Mouse (Mus musculus) CH12.LX (cell line): ENCODE measurements around the gene Ndufb8. TPM values are rescaled to one million over a fixed set of nuclear protein-coding genes. Genes with fewer than 3 reads are reported as not detected.
A peak's percentile ranks its signal among the peaks of the same experiment; 100 is the strongest.

ENCODE experiments used
- DNase-seq: peaks from one replicate; pipeline ENCODE4 v3.0.0-alpha.2; 2013; ENCODE audit errors: extremely low read depth
- H3K27ac ChIP-seq: 2 replicates; pipeline ENCODE4 v1.5.1; 2012; ENCODE audit warnings: low read depth, mild to moderate bottlenecking, control low read depth, moderate library complexity; ENCODE audit not compliant: insufficient read depth
- H3K27me3 ChIP-seq: replicated peaks from 2 replicates; pipeline ENCODE3; 2012; ENCODE audit warnings: inconsistent platforms
- H3K36me3 ChIP-seq, 2 experiments: replicated peaks in 1 of 2; 2 replicates each; pipeline versions ENCODE3 to v1.6.1; 2012; ENCODE audit warnings: inconsistent platforms in 1 of 2, low read length in 1 of 2, mild to moderate bottlenecking in 1 of 2, mixed read lengths in 1 of 2, moderate library complexity in 1 of 2; ENCODE audit not compliant: control insufficient read depth in 1 of 2, insufficient read depth in 1 of 2
- H3K4me1 ChIP-seq, 2 experiments: 2 replicates each; pipeline ENCODE4 v1.6.1; 2012; ENCODE audit warnings: inconsistent platforms in 1 of 2, moderate library complexity in 1 of 2; ENCODE audit not compliant: insufficient read depth in 2 of 2, control insufficient read depth in 1 of 2
- H3K4me2 ChIP-seq: 2 replicates; pipeline ENCODE4 v1.6.1; 2012; ENCODE audit warnings: low read depth, mild to moderate bottlenecking, control low read depth; ENCODE audit not compliant: poor library complexity, insufficient read depth, severe bottlenecking
- H3K4me3 ChIP-seq, 3 experiments: fragments of 150-350 bp in 1 of 3; sonication (generic) in 1 of 3; replicated peaks in 1 of 3; 2 replicates each; pipeline versions ENCODE3 to v1.5.1; 2011 to 2012; ENCODE audit warnings: low read depth in 2 of 3, low read length in 2 of 3, mild to moderate bottlenecking in 2 of 3, moderate library complexity in 2 of 3, control low read depth in 1 of 3, improper control_type of control experiment in 1 of 3, inconsistent platforms in 1 of 3, mixed read lengths in 1 of 3; ENCODE audit not compliant: poor library complexity in 1 of 3
- H3K79me2 ChIP-seq: replicated peaks from 2 replicates; pipeline ENCODE4 v1.6.1; 2012; ENCODE audit warnings: mild to moderate bottlenecking, moderate library complexity; ENCODE audit not compliant: control insufficient read depth, poor library complexity, insufficient read depth, severe bottlenecking; ENCODE audit errors: extremely low read depth
- H3K9ac ChIP-seq: 2 replicates; pipeline ENCODE4 v1.6.1; 2012; ENCODE audit warnings: low read depth, mild to moderate bottlenecking, control low read depth, moderate library complexity; ENCODE audit not compliant: insufficient read depth
- H3K9me3 ChIP-seq: replicated peaks from 2 replicates; pipeline ENCODE3; 2012; ENCODE audit warnings: low read length, inconsistent platforms, mixed read lengths
- CHD1 ChIP-seq: IDR thresholded peaks from 2 replicates; pipeline ENCODE4 v1.6.1; 2012; ENCODE audit warnings: low read depth, low read length, improper control_type of control experiment, inconsistent platforms
- CHD2 ChIP-seq: IDR thresholded peaks from 2 replicates; pipeline ENCODE4 v1.6.1; 2011; ENCODE audit warnings: low read length, improper control_type of control experiment
- CTCF ChIP-seq, 2 experiments: IDR thresholded peaks in 1 of 2; conservative IDR thresholded peaks in 1 of 2; 2 replicates each; pipeline ENCODE4 v1.5.1; 2011 to 2012; ENCODE audit warnings: low read depth in 2 of 2, low read length in 2 of 2, improper control_type of control experiment in 1 of 2, inconsistent platforms in 1 of 2, mild to moderate bottlenecking in 1 of 2, moderate library complexity in 1 of 2
- E2F4 ChIP-seq: IDR thresholded peaks from 2 replicates; pipeline ENCODE4 v1.6.1; 2011; ENCODE audit warnings: low read depth, low read length, improper control_type of control experiment; ENCODE audit not compliant: insufficient replicate concordance
- EP300 ChIP-seq: IDR thresholded peaks from 2 replicates; pipeline ENCODE4 v1.6.1; 2011; ENCODE audit warnings: low read length, improper control_type of control experiment
- ETS1 ChIP-seq: conservative IDR thresholded peaks from 2 replicates; pipeline ENCODE4 v1.6.1; 2012; ENCODE audit warnings: low read depth, mild to moderate bottlenecking, inconsistent platforms, low read length, improper control_type of control experiment, moderate library complexity
- IRF4 ChIP-seq: IDR thresholded peaks from 2 replicates; pipeline ENCODE4 v1.6.1; 2014; ENCODE audit warnings: low read depth, mild to moderate bottlenecking, inconsistent platforms, low read length, improper control_type of control experiment
- JUND ChIP-seq: conservative IDR thresholded peaks from 2 replicates; pipeline ENCODE4 v1.6.1; 2011; ENCODE audit warnings: low read depth, low read length, improper control_type of control experiment
- KAT2A ChIP-seq: IDR thresholded peaks from 2 replicates; pipeline ENCODE4 v1.6.1; 2012; ENCODE audit warnings: low read length, improper control_type of control experiment, inconsistent platforms; ENCODE audit not compliant: insufficient replicate concordance
- MAFK ChIP-seq: IDR thresholded peaks from 2 replicates; pipeline ENCODE4 v1.6.1; 2011; ENCODE audit warnings: low read length, improper control_type of control experiment; ENCODE audit not compliant: insufficient replicate concordance
- MAX ChIP-seq: IDR thresholded peaks from 2 replicates; pipeline ENCODE4 v1.6.1; 2011; ENCODE audit warnings: low read length, improper control_type of control experiment
- MXI1 ChIP-seq: IDR thresholded peaks from 2 replicates; pipeline ENCODE4 v1.6.1; 2011; ENCODE audit warnings: mild to moderate bottlenecking, low read depth, low read length, improper control_type of control experiment
- NELFE ChIP-seq: IDR thresholded peaks from 2 replicates; pipeline ENCODE4 v1.6.1; 2011; ENCODE audit warnings: low read depth, low read length, improper control_type of control experiment
- NRF1 ChIP-seq: IDR thresholded peaks from 2 replicates; pipeline ENCODE4 v1.6.1; 2014; ENCODE audit warnings: low read depth, mild to moderate bottlenecking, inconsistent platforms, low read length, improper control_type of control experiment, moderate library complexity
- PAX5 ChIP-seq: IDR thresholded peaks from 2 replicates; pipeline ENCODE4 v1.6.1; 2012; ENCODE audit warnings: low read length, inconsistent platforms, mixed read lengths
- POLR2A ChIP-seq: IDR thresholded peaks from 2 replicates; pipeline ENCODE4 v1.6.1; 2011; ENCODE audit warnings: low read depth, mild to moderate bottlenecking, improper control_type of control experiment, low read length
- POLR2AphosphoS2 ChIP-seq: IDR thresholded peaks from 2 replicates; pipeline ENCODE4 v1.6.1; 2011; ENCODE audit warnings: low read depth, low read length, improper control_type of control experiment
- RAD21 ChIP-seq: IDR thresholded peaks from 2 replicates; pipeline ENCODE4 v1.6.1; 2011; ENCODE audit warnings: low read depth, mild to moderate bottlenecking, low read length, improper control_type of control experiment, moderate library complexity
- SIN3A ChIP-seq: IDR thresholded peaks from 2 replicates; pipeline ENCODE4 v1.6.1; 2012; ENCODE audit warnings: low read length, improper control_type of control experiment, inconsistent platforms
- SMC3 ChIP-seq: IDR thresholded peaks from 2 replicates; pipeline ENCODE4 v1.6.1; 2011; ENCODE audit warnings: low read depth, low read length, improper control_type of control experiment
- TBP ChIP-seq: conservative IDR thresholded peaks from 2 replicates; pipeline ENCODE4 v1.6.1; 2011; ENCODE audit warnings: low read depth, low read length, improper control_type of control experiment
- TCF12 ChIP-seq: IDR thresholded peaks from 2 replicates; pipeline ENCODE4 v1.6.1; 2014; ENCODE audit warnings: low read depth, mild to moderate bottlenecking, inconsistent platforms, low read length, improper control_type of control experiment
- UBTF ChIP-seq: IDR thresholded peaks from 2 replicates; pipeline ENCODE4 v1.6.1; 2012; ENCODE audit warnings: low read depth, mild to moderate bottlenecking, inconsistent platforms, low read length, improper control_type of control experiment, moderate library complexity
- USF1 ChIP-seq: IDR thresholded peaks from 2 replicates; pipeline ENCODE4 v1.6.1; 2014; ENCODE audit warnings: low read depth, mild to moderate bottlenecking, inconsistent platforms, low read length, improper control_type of control experiment
- USF2 ChIP-seq: conservative IDR thresholded peaks from 2 replicates; pipeline ENCODE4 v1.6.1; 2011; ENCODE audit warnings: low read depth, low read length, improper control_type of control experiment
- ZC3H11A ChIP-seq: IDR thresholded peaks from 2 replicates; pipeline ENCODE4 v1.6.1; 2012; ENCODE audit warnings: low read depth, mild to moderate bottlenecking, inconsistent platforms, low read length, improper control_type of control experiment
- dilution Hi-C: fragments of 300-500 bp; cut with MboI; formaldehyde crosslinking; loops from 2 replicates; pipeline ENCODE4 v1.14.3; 2020; ENCODE audit warnings: low sequenced_read_pairs; ENCODE audit not compliant: extremely low pct_unique_long_range_greater_than_20kb, extremely low pct_ligation_motif_present
- in situ Hi-C: fragments of 300-500 bp; cut with MboI; formaldehyde crosslinking; loops from 3 replicates; pipeline ENCODE4 v1.14.3; 2019; ENCODE audit warnings: low sequenced_read_pairs, low pct_ligation_motif_present, low pct_unique_long_range_greater_than_20kb, mixed read lengths
- polyA plus RNA-seq: library from polyadenylated mRNA; unstranded; fragments of >175 nt; gene quantifications from 2 replicates; pipeline ENCODE4 v1.2.1, GENCODE M21; 2012; ENCODE audit warnings: low read depth; ENCODE audit not compliant: insufficient read length
- total RNA-seq, 2 experiments: library from RNA; depleted of rRNA; stranded (reverse); fragments of 300-350 nt in 1 of 2; fragments of >200 nt in 1 of 2; gene quantifications; 2 replicates each; pipeline ENCODE4 v1.2.3; 2012 to 2014

Gene Ndufb8
- total and polyA plus RNA-seq, 3 experiments, result 321 to 383 (median 354) TPM

DNA sequence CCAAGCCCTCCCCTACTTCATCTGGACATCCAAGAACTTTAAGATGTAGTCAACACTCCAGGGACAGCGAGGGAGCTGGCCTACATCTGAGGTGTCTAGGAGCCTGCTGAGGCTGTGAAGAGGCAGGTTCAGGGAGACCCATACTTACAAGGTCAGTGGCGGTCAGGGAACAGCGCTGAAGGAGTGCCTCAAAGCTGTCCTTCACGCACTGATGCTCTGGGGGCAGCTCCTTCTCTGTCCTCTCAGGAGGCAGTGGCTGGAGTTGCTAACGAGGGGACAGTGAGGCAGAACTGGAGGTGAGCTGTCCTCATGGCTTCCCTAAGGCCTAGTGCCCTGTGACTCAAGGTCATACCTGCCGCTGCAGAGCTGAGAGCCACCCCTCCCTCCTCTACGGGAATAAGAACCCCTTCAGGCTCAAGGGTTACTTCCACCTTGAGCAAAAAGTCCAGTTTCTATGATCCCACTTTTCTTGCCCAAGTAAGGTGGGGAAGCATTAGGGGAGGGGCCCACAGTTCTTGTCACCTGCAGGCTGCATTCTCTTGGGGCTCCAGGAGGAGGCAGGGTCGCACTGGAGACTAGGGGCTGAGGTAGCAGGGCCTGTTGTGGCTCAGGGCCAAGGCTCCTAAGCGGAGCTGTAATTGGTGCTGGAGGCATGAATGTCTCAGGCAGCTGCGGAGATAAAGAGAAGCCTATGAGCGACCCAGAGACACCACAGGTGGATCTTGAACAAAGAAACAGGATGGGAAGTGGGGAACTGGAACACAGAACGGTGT is 37.1 kb downstream of the Ndufb8 start:
- no peak for DNase-seq
- H3K79me2 ChIP-seq, result no peaks in the 10 kb centered on the region
- in situ Hi-C loops, result no loop called here
- no peaks in the 10 kb centered on the region for H3K4me1 ChIP-seq
- peaks cover 0 to 2% of the 10 kb centered on the region in 2 experiments for H3K36me3 ChIP-seq
- H3K9ac ChIP-seq, result no peak overlapping the region
- no peak overlapping the region for H3K4me3 ChIP-seq
- H3K9me3 ChIP-seq, result no peaks in the 10 kb centered on the region
- no peak overlapping the region for H3K27ac ChIP-seq
- no peak for TF ChIP-seq MAX
- TF ChIP-seq CHD2, result no peak
- TF ChIP-seq ETS1, result no peak
- TF ChIP-seq MXI1, result no peak
- peak in 1 of 2 experiments; percentile 60; a peak in 2 of 4 replicates for TF ChIP-seq CTCF (conservative IDR thresholded peaks at IDR 0.05 in 1 of 2, IDR thresholded peaks at IDR 0.05 in 1 of 2; ENCODE audit: low read depth in 2 of 2, low read length in 2 of 2)
- TF ChIP-seq NRF1, result no peak
- TF ChIP-seq TBP, result no peak
- no peak for TF ChIP-seq CHD1
- TF ChIP-seq EP300, result no peak
- no peak for TF ChIP-seq USF1
- no peak for TF ChIP-seq POLR2A
- no peak for TF ChIP-seq IRF4
- peak; percentile 48 for TF ChIP-seq RAD21
- no peak for TF ChIP-seq E2F4
- no peak for TF ChIP-seq SIN3A
- TF ChIP-seq MAFK, result no peak
- peak; percentile 36 for TF ChIP-seq SMC3
- no peak for TF ChIP-seq ZC3H11A
- TF ChIP-seq UBTF, result no peak
- TF ChIP-seq PAX5, result no peak
- dilution Hi-C loops, result no loop called here
- H3K27me3 ChIP-seq, result no peaks in the 10 kb centered on the region
- H3K4me2 ChIP-seq, result no peak overlapping the region

- in situ Hi-C loops, result no loop called here
- no peak for DNase-seq
- Histone ChIP-seq H3K36me3 (peaks cover 0 to 2% of the 10 kb centered on the region in 2 experiments), H3K27me3 (no peaks in the 10 kb centered on the region), H3K79me2 (no peaks in the 10 kb centered on the region), H3K4me3 (no peak overlapping the region), H3K9ac (no peak overlapping the region)
- no peak for TF ChIP-seq CHD2
- TF ChIP-seq E2F4, result no peak
- no peak for TF ChIP-seq USF2
- no peak for TF ChIP-seq NELFE
- no peak for TF ChIP-seq TCF12
- no peak for TF ChIP-seq POLR2A
- TF ChIP-seq CTCF (conservative IDR thresholded peaks at IDR 0.05 in 1 of 2, IDR thresholded peaks at IDR 0.05 in 1 of 2; ENCODE audit: low read depth in 2 of 2, low read length in 2 of 2), result no peak
- TF ChIP-seq EP300, result no peak
- TF ChIP-seq RAD21, result no peak
- no peak for TF ChIP-seq KAT2A
- no peak for TF ChIP-seq IRF4
- no peak for TF ChIP-seq MAFK
- no peak for TF ChIP-seq POLR2AphosphoS2
- TF ChIP-seq NRF1, result no peak
- no peak for TF ChIP-seq PAX5
- no peak for TF ChIP-seq MXI1
- TF ChIP-seq JUND, result no peak
- TF ChIP-seq, all 38 proteins: peak for 0
- H3K4me2 ChIP-seq, result no peak overlapping the region
- dilution Hi-C loops, result no loop called here
- no peak overlapping the region for H3K27ac ChIP-seq
- peaks cover 6% of the 10 kb centered on the region for H3K9me3 ChIP-seq
- peaks cover 0 to 1% of the 10 kb centered on the region in 2 experiments; a peak in 2 of 4 replicates for H3K4me1 ChIP-seq
Measured at GRCm38 (mm10) chr19:44515769-44516168, 39.5 kb downstream of the Ndufb8 start.
